Mouse (Mus musculus) megakaryocyte, adult 5-6 weeks (primary cell): ENCODE measurements around the gene Hectd4. TPM values are rescaled to one million over a fixed set of nuclear protein-coding genes. Genes with fewer than 3 reads are reported as not detected.

Experiments used
- ATAC-seq: 2 replicates; pipeline ENCODE4 v1.8.0; 2016; ENCODE audit warnings: mild to moderate bottlenecking, inconsistent platforms; ENCODE audit not compliant: poor library complexity, severe bottlenecking
- total RNA-seq, 2 experiments: library from RNA; stranded (forward) in 1 of 2; stranded (reverse) in 1 of 2; fragments of 153-499, 151-499 nt in 1 of 2; fragments of 221-1000, 200-1000 nt in 1 of 2; gene quantifications; 2 replicates each; pipeline versions ENCODE4 v1.2.3 to v1.2.4; 2015 to 2017

Gene Hectd4
- total RNA-seq, 2 experiments from 2014 or later = 8.6 to 12.0 TPM

GRCm38 (mm10) chr5:121230811-121231210, 10.8 kb downstream of the Hectd4 start:
- ATAC-seq = peak; percentile 77

GRCm38 (mm10) chr5:121232789-121233188, 12.8 kb downstream of the Hectd4 start:
- no peak for ATAC-seq

- ATAC-seq = no peak
These were observed 13.7 kb downstream of the Hectd4 start for GRCm38 (mm10) chr5:121233726-121234125.

- ATAC-seq = peak; percentile 49; the same call in 1 of the 2 replicates
These were observed 16.2 kb downstream of the Hectd4 start for GRCm38 (mm10) chr5:121236171-121236570.

- no peak for ATAC-seq
These were observed 18.2 kb downstream of the Hectd4 start for GRCm38 (mm10) chr5:121238208-121238607.

- no peak for ATAC-seq
These were observed 19.8 kb downstream of the Hectd4 start for GRCm38 (mm10) chr5:121239846-121240245.

- ATAC-seq = no peak
These were observed 21.2 kb downstream of the Hectd4 start for GRCm38 (mm10) chr5:121241182-121241581.

GRCm38 (mm10) chr5:121242261-121242660, 22.2 kb downstream of the Hectd4 start:
- no peak for ATAC-seq

GRCm38 (mm10) chr5:121242701-121243100, 22.7 kb downstream of the Hectd4 start:
- ATAC-seq = no peak

- no peak for ATAC-seq
These were observed 23.8 kb downstream of the Hectd4 start for GRCm38 (mm10) chr5:121243676-121244364.

GRCm38 (mm10) chr5:121244365-121244731, 24.3 kb downstream of the Hectd4 start:
- no peak for ATAC-seq

- no peak for ATAC-seq
These were observed 25.2 kb downstream of the Hectd4 start for GRCm38 (mm10) chr5:121245201-121245600.

- no peak for ATAC-seq
These were observed 28.9 kb downstream of the Hectd4 start for GRCm38 (mm10) chr5:121248766-121249394.

- ATAC-seq = peak; percentile 61; the same call in 1 of the 2 replicates
These were observed 29.7 kb downstream of the Hectd4 start for GRCm38 (mm10) chr5:121249693-121250092.

GRCm38 (mm10) chr5:121251813-121252212, 31.8 kb downstream of the Hectd4 start:
- ATAC-seq = peak; percentile 72

GRCm38 (mm10) chr5:121253816-121254497, 33.9 kb downstream of the Hectd4 start:
- no peak for ATAC-seq

GRCm38 (mm10) chr5:121254977-121255376, 35.0 kb downstream of the Hectd4 start:
- peak; percentile 76 for ATAC-seq

GRCm38 (mm10) chr5:121261806-121262205, 41.8 kb downstream of the Hectd4 start:
- ATAC-seq = no peak

GRCm38 (mm10) chr5:121262415-121262814, 42.4 kb downstream of the Hectd4 start:
- no peak for ATAC-seq

GRCm38 (mm10) chr5:121264593-121264992, 44.6 kb downstream of the Hectd4 start:
- peak; percentile 38; the same call in 1 of the 2 replicates for ATAC-seq

GRCm38 (mm10) chr5:121266741-121267382, 46.8 kb downstream of the Hectd4 start:
- ATAC-seq = peak; percentile 68
